Mouse (Mus musculus) MEL (cell line): ENCODE measurements around the gene Plekho1.
A peak's percentile ranks its signal among the peaks of the same experiment; 100 is the strongest.

Experiments used
- CTCF ChIP-seq, 3 experiments: IDR thresholded peaks in 2 of 3; conservative IDR thresholded peaks in 1 of 3; 2 replicates each; pipeline ENCODE4 v1.5.1; 2011 to 2012; ENCODE audit warnings: low read length in 3 of 3, low read depth in 2 of 3, mild to moderate bottlenecking in 2 of 3, improper control_type of control experiment in 1 of 3, inconsistent platforms in 1 of 3, mixed read lengths in 1 of 3, moderate library complexity in 1 of 3; ENCODE audit not compliant: control insufficient read depth in 1 of 3, insufficient read depth in 1 of 3, poor library complexity in 1 of 3, severe bottlenecking in 1 of 3
- GATA1 ChIP-seq: IDR thresholded peaks from 2 replicates; pipeline ENCODE4 v1.6.1; 2011; ENCODE audit warnings: low read depth, low read length, improper control_type of control experiment
- HCFC1 ChIP-seq: IDR thresholded peaks from 2 replicates; pipeline ENCODE4 v1.6.1; 2012; ENCODE audit warnings: low read depth, mild to moderate bottlenecking, inconsistent platforms, low read length, improper control_type of control experiment, moderate library complexity
- MAFK ChIP-seq: IDR thresholded peaks from 2 replicates; pipeline ENCODE4 v1.6.1; 2011; ENCODE audit warnings: low read depth, mild to moderate bottlenecking, low read length, improper control_type of control experiment, borderline replicate concordance
- MYB ChIP-seq: IDR thresholded peaks from 2 replicates; pipeline ENCODE4 v1.6.1; 2011; ENCODE audit warnings: mild to moderate bottlenecking, low read depth, low read length, improper control_type of control experiment
- POLR2AphosphoS2 ChIP-seq: IDR thresholded peaks from 2 replicates; pipeline ENCODE4 v1.6.1; 2011; ENCODE audit warnings: low read length, improper control_type of control experiment
- ZKSCAN1 ChIP-seq: IDR thresholded peaks from 2 replicates; pipeline ENCODE4 v1.6.1; 2012; ENCODE audit warnings: low read depth, mild to moderate bottlenecking, inconsistent platforms, low read length, improper control_type of control experiment, moderate library complexity

DNA sequence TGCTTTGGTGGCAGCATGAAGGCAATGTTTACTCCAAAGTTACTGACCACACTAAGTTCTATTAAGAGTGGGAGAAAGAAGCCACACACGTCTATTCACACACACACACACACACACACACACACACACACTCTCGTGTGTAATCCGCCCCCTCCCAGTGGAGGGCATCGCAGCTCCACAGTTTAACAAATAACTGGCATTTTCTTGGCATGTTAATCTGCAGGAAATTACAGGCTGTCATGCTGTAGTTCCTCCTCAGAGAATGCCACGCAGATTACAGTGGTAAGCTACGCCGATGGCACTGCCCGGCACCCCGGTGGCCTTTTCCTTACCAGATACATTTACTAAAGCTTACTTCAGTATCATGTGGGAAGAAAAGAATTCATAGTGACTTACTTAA lies 17.5 kb downstream of the Plekho1 start:
- TF ChIP-seq CTCF (IDR thresholded peaks at IDR 0.05 in 2 of 3, conservative IDR thresholded peaks at IDR 0.05 in 1 of 3; ENCODE audit: control insufficient read depth in 1 of 3, insufficient read depth in 1 of 3, low read depth in 2 of 3, low read length in 3 of 3, poor library complexity in 1 of 3, severe bottlenecking in 1 of 3) = peak in 1 of 3 experiments; percentile 24; a peak in 3 of 6 replicates
- TF ChIP-seq ZKSCAN1 = no peak
- no peak for TF ChIP-seq HCFC1
- no peak for TF ChIP-seq GATA1
- TF ChIP-seq MAFK = no peak
- no peak for TF ChIP-seq POLR2AphosphoS2
- no peak for TF ChIP-seq MYB
